Mouse (Mus musculus) liver, embryonic 11.5 days (tissue): ENCODE measurements at regions not wholly inside any gene's neighbourhood (a gene's known extent, or its start where the extent isn't known, plus 50 kb on each side); places are given as distances from the start of the nearest gene placed in this dataset.
A peak's percentile ranks its signal among the peaks of the same experiment; 100 is the strongest.
"Not testable (repeated sequence)": the region's sequence is repeated elsewhere in the genome, so short reads cannot be mapped to it uniquely, and the experiment has no call there.

Source experiments
- ATAC-seq: fragments of 200-750 bp; cut with Nextera tagmentation; replicated peaks from 2 replicates; pipeline ENCODE4 v1.8.0; 2017; ENCODE audit warnings: moderate number of reproducible peaks, mild to moderate bottlenecking, moderate TSS enrichment, moderate library complexity; ENCODE audit not compliant: low FRiP score
- DNase-seq: peaks from one replicate; pipeline ENCODE4 v3.0.0-alpha.2; 2017; ENCODE audit warnings: low spot score
- H3K27ac ChIP-seq: fragments of 300-500 bp; sonication (generic); 2 replicates; pipeline ENCODE4 v1.5.1; 2014; ENCODE audit warnings: mild to moderate bottlenecking, low read depth, low read length, control low read depth
- H3K27me3 ChIP-seq: fragments of 300-500 bp; sonication (generic); replicated peaks from 2 replicates; pipeline ENCODE4 v1.6.1; 2014; ENCODE audit warnings: low read length, mixed read lengths; ENCODE audit not compliant: control insufficient read depth, insufficient read depth
- H3K36me3 ChIP-seq: fragments of 300-500 bp; sonication (generic); 2 replicates; pipeline ENCODE4 v1.6.1; 2014; ENCODE audit warnings: mild to moderate bottlenecking, low read length, moderate library complexity, mixed read lengths; ENCODE audit not compliant: control insufficient read depth, insufficient read depth
- H3K4me1 ChIP-seq: fragments of 300-500 bp; sonication (generic); replicated peaks from 2 replicates; pipeline ENCODE4 v1.6.1; 2014; ENCODE audit warnings: low read length, mixed read lengths; ENCODE audit not compliant: control insufficient read depth, insufficient read depth
- H3K4me2 ChIP-seq: fragments of 300-500 bp; sonication (generic); 2 replicates; pipeline ENCODE4 v1.6.1; 2014; ENCODE audit warnings: mild to moderate bottlenecking, control low read depth, moderate library complexity
- H3K4me3 ChIP-seq: fragments of 300-500 bp; sonication (generic); 2 replicates; pipeline ENCODE4 v1.5.1; 2014; ENCODE audit warnings: low read depth, low read length, control low read depth
- H3K9ac ChIP-seq: fragments of 300-500 bp; sonication (generic); 2 replicates; pipeline ENCODE4 v1.6.1; 2014; ENCODE audit warnings: low read depth, low read length, control low read depth
- H3K9me3 ChIP-seq: fragments of 300-500 bp; sonication (generic); 2 replicates; pipeline ENCODE4 v1.6.1; 2016; ENCODE audit warnings: low read length, inconsistent platforms, mixed read lengths; ENCODE audit not compliant: control insufficient read depth
- WGBS: fragments of 180-500 bp; shearing (Covaris S2); extraction: QIAGEN DNeasy Blood & Tissue Kit; methylation state at CpG from one replicate; pipeline ENCODE4 v1.1.7; 2014; 5-methylcytosine and 5-hydroxymethylcytosine counted together

DNA sequence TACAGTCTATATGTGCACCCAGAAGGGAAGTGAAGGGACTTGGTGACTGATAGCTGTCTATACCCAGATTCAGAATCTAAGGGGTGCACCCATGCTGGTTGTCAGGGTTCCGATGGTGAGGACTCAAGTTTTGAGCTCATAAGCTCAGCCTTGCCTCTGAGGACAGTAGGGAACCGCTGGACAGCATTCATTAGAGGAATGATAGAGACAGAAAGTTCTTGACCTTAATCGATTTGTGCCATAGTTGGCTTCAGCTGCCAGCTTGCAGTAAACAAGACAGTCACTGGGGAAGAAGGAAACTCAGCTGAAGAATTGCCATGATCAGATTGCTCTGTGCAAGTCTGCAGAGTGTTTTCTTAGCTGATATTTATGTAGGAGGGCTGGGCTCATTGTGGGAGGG is 96.0 kb downstream of the Dmrta2 start:
- Histone ChIP-seq H3K9me3 (no peaks in the 10 kb centered on the region), H3K27me3 (no peaks in the 10 kb centered on the region)
- 74% methylated on average over 3 of the region's 3 CpGs for WGBS

DNA sequence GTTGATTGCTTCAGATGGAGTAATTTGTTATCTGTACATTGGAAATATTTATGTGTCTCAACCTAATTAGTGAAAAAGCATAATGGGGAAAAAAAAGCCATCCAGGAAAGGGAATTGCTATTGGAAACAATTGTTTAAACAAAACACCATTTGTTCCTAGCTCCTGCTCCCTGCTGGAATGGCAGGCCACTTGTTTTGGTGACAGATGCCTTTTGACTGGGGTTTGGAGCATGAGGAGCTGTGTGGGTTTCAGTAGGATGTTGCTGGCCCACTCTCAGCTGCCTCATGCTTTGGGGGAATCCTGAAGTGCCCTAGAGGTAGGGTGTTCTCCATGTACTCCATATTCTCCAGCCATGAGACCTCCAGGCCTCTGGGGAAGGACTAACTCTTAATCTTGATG is 105.5 kb downstream of the Dmrta2 start:
- ATAC-seq (no peak), DNase-seq (no peak)
- no peak overlapping the region for H3K27ac ChIP-seq
- H3K9ac ChIP-seq: no peak overlapping the region
- no peaks in the 10 kb centered on the region for H3K27me3 ChIP-seq
- no peak overlapping the region for H3K4me3 ChIP-seq
- no peaks in the 10 kb centered on the region for H3K9me3 ChIP-seq
- H3K4me2 ChIP-seq: no peak overlapping the region
- no peaks in the 10 kb centered on the region for H3K36me3 ChIP-seq
- H3K4me1 ChIP-seq: no peaks in the 10 kb centered on the region

More for the DNA sequence above, 96.0 kb downstream of the Dmrta2 start:
- Histone ChIP-seq H3K27ac (no peak overlapping the region), H3K4me3 (no peak overlapping the region), H3K4me1 (no peaks in the 10 kb centered on the region), H3K9ac (no peak overlapping the region), H3K4me2 (no peak overlapping the region), H3K36me3 (no peaks in the 10 kb centered on the region)
- ATAC-seq: no peak
- DNase-seq: no peak

DNA sequence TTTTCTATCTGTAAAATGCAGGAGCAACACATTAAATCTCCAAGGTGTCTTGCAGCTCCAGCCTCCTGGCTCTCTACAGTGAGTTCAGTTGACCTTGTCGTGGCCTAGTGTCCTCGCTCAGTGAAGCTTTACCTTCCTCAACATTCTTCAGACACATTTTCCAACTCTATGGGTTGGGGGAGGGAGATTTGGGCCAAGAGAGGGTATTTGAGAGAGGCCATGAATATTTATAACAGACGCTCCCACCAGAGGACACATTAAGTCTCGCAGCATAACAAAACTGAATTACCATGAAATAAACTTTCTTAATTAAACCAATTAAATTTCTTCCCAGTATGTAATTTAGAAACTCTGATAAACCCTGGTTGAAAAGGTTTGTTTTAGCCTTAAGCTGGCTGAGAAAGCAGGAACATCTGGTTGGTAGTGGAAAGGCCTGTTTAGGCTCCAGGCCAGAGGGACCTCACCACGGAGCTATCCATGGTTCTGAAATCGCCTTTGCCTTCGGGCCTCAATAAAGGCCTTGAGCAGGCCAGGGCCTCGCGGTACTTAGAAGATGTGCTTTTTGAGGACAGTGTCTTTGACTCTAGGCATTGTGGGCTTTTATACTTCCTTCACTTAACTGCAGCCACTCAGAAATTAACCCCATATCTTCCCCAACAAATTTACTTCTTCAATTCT is 109.9 kb downstream of the Dmrta2 start:
- DNase-seq (peak; percentile 35), ATAC-seq (0 out of 2 replicates have a peak, but pooled peaks have one; percentile 63)
- no peak overlapping the region for H3K27ac ChIP-seq
- no peaks in the 10 kb centered on the region for H3K27me3 ChIP-seq
- H3K4me2 ChIP-seq: no peak overlapping the region
- H3K9me3 ChIP-seq: no peaks in the 10 kb centered on the region
- H3K36me3 ChIP-seq: no peaks in the 10 kb centered on the region
- H3K4me3 ChIP-seq: no peak overlapping the region
- H3K4me1 ChIP-seq: no peaks in the 10 kb centered on the region
- 41% methylated on average over 9 of the region's 9 CpGs for whole genome bisulfite sequencing
- H3K9ac ChIP-seq: no peak overlapping the region

DNA sequence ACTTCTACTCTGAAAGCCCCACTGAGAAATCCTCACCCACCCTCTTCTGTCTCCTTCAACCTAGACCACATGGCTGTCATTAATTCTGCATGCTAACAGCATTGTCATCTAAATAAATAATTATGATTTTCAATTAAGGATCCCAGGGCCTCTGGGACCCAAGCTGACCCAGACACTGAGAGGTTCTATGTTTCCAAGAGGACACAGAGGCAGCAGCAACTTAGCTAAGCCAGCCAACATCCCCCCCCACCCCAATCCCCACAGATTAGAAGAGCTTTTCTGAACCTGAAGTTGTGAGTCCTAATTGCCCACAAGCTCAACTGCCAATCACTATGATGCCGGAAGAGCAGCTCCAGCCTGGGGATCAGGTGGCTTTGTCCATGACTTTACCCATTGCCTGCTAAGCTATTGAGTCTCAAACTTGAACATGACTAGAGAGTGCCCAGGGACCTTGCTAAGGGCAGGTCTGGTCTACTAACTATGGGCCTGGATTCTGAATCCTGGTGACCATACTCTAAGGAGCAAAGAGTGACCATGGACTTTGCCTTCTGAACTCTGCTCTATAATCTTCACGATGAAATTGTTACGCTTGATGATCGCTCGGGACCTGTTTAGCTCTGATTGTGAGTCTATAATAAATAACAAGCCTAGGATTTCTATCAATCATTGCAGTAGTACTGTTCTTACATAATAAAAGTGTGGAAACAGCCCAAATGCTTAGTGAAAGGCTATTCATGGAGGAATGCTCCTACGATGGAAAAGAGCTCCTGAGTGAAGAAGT is 115.4 kb downstream of the Dmrta2 start:
- no peak for ATAC-seq
- WGBS: 84% methylated on average over 6 of the region's 6 CpGs

DNA sequence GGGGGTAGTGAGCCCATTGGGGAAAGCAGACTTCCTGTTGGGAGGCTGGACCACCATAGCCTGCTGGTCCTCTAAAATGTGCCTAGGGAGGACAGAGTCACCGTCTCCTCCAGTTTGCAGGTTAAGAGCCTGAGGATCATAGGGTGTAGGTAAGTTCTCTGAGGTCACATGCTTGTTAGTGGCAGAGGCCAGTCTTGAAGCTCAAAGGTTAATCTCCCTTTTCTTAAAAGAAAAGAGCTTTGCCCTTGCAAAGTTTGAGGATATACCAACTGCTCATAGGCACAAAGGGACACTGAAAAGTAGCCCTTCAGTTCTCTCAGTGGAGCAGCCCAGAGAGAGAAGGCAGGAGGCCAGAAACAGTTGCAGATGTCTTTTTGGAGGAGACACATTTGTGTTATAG is 116.7 kb downstream of the Dmrta2 start:
- H3K4me2 ChIP-seq: no peak overlapping the region
- no peak for ATAC-seq
- WGBS: 70% methylated on average over 1 of the region's 1 CpGs
- no peak overlapping the region for H3K27ac ChIP-seq
- H3K9me3 ChIP-seq: no peaks in the 10 kb centered on the region
- H3K36me3 ChIP-seq: no peaks in the 10 kb centered on the region
- H3K9ac ChIP-seq: no peak overlapping the region
- no peaks in the 10 kb centered on the region for H3K4me1 ChIP-seq
- H3K4me3 ChIP-seq: no peak overlapping the region
- DNase-seq: no peak
- H3K27me3 ChIP-seq: no peaks in the 10 kb centered on the region

More for the DNA sequence above, 115.4 kb downstream of the Dmrta2 start:
- Histone ChIP-seq H3K4me1 (no peaks in the 10 kb centered on the region), H3K36me3 (no peaks in the 10 kb centered on the region), H3K9ac (no peak overlapping the region), H3K4me3 (no peak overlapping the region), H3K27me3 (no peaks in the 10 kb centered on the region), H3K9me3 (no peaks in the 10 kb centered on the region), H3K27ac (no peak overlapping the region), H3K4me2 (no peak overlapping the region)
- no peak for DNase-seq

DNA sequence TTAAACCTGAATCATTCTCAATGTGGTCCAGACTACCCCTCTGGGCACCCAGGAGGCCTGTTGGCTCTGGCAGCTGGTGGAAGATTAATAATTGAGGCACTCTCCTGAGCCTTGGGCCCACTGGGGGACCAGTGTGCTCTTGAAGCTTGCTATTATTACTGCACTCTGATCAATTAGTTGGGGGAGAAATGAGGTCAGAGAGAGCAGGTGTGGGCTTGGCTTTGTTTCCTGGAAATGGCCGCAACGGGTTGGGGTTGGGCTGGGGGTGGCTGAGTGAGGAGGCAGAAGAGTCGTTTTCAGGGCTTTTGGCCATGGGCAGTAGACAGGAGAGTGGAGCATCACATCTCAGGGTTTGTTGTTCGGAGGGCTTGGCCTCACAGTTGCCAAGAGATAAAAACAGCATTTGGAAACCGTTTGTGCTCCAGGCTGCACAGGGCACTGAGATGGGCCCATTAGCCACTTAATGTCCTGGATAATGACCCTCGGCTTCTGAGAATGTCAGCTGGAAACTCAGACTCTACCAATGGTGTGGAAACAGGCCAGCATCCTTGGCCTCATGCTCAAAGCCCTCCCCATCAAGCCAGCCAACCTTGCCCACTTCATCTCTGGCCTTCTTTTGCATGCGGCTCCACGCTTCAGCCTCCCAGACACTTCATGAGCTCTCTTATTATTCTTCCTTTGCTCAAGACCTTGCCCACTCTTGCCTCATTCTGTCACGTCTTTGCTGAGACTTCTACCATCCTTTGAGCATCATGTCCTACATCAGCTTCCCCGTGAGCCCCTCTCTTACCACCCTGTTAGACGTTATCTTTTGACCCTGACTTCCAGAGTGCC is 118.1 kb downstream of the Dmrta2 start:
- H3K27ac ChIP-seq: no peak overlapping the region
- H3K27me3 ChIP-seq: no peaks in the 10 kb centered on the region
- no peak overlapping the region for H3K4me2 ChIP-seq
- H3K4me1 ChIP-seq: no peaks in the 10 kb centered on the region
- WGBS: 74% methylated on average over 11 of the region's 11 CpGs
- H3K4me3 ChIP-seq: no peak overlapping the region
- H3K9me3 ChIP-seq: no peaks in the 10 kb centered on the region
- H3K9ac ChIP-seq: no peak overlapping the region
- DNase-seq: no peak
- ATAC-seq: no peak
- H3K36me3 ChIP-seq: no peaks in the 10 kb centered on the region

DNA sequence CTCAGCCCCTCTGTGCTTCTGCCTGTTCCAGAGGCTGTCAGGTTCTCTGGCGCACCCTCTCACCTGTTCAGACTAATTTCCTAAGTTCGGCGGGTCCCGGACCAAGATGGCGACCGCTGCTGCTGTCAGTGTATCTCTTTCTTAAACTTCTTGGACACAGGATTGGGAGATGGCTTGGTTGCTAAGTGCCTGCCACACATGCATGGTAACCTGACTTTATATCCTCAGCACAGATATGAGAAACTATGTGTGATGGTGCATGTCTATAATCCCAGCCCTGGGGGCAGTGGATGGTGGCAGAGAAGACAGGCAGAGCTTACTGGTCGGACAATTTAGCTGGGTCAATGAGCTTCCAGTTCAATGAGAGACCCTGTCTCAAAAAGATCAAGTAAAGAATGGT is 126.3 kb downstream of the Dmrta2 start:
- not testable (repeated sequence) for H3K4me1 ChIP-seq, H3K9me3 ChIP-seq, ATAC-seq, H3K4me3 ChIP-seq, H3K27me3 ChIP-seq, H3K4me2 ChIP-seq, H3K27ac ChIP-seq, H3K36me3 ChIP-seq, DNase-seq, H3K9ac ChIP-seq
- 88% methylated on average over 7 of the region's 7 CpGs for WGBS

DNA sequence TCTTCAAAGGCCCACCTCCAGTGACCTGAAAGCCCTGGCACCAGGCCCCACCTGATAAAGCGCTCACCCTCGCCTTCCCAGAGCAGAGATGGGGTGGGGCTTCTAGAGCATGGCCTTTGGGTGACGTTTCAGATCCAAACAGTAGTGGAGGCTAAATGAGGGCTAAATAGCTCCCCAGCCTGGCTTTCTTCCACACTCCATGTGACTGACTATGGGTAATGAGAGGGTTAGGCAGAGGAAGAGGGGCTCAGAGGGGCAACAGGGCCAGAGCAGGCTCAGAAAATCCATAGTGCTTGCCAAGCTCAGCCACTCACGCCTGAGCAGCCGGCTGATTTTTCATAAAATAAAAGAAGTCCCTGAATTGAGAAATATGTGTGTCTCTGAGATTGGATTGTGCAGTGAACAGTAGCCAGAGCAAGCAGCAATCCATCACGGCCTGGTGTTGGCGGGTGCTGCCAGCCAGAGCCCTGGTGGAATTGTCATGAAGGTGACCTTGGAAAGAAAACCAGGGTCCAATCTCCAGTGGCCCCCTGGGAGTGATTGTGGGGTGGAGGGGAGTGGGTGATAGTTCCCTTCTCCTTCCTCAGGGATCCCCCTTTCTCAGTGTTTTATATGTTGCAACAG is 128.9 kb downstream of the Dmrta2 start:
- no peak overlapping the region for H3K4me2 ChIP-seq
- ATAC-seq (no peak), DNase-seq (no peak)
- H3K9ac ChIP-seq: no peak overlapping the region
- no peak overlapping the region for H3K4me3 ChIP-seq
- no peaks in the 10 kb centered on the region for H3K27me3 ChIP-seq
- no peaks in the 10 kb centered on the region for H3K9me3 ChIP-seq
- WGBS: 65% methylated on average over 7 of the region's 7 CpGs
- no peaks in the 10 kb centered on the region for H3K36me3 ChIP-seq
- H3K27ac ChIP-seq: no peak overlapping the region
- H3K4me1 ChIP-seq: no peaks in the 10 kb centered on the region
